Comparison of ENCODE assay signal across 11 mouse cellular contexts in genomic region chr4:125502861-125503260, GRCm38 (mm10). TPM values are rescaled to one million over a fixed set of nuclear protein-coding genes. Genes with fewer than 3 reads are reported as not detected.
DNase-seq lines count a peak whose midpoint lies in the region; ATAC-seq and TF ChIP-seq lines count a peak whose summit lies in the region.
"Had no signal": no experiment of that assay in that cellular context is flagged by ENCODE, and none has a peak within 500 bp of the region (broad histone marks: within the 10 kb centered on the region; RNA-seq: fewer than 3 reads in every experiment).

No protein-coding gene starts in this region.

- TF ChIP-seq POLR2A in cerebellum, adult 2 months (IDR thresholded peaks at IDR 0.05; ENCODE audit: borderline replicate concordance, insufficient read depth, low read length), result no peak

- DNase-seq in heart, postnatal 0 days (ENCODE audit: low spot score), result peak; percentile 14
- peak; percentile 52 for DNase-seq in lung, postnatal 10 days
- DNase-seq in lung, adult 18-20 months, result no peak
- peak; percentile 68 to 75 for DNase-seq in adrenal gland, postnatal 36 days
- peak; percentile 59 for DNase-seq in ovary, postnatal 36 days (ENCODE audit: low spot score)
- no peak for DNase-seq in cerebellum, adult 2 months
- DNase-seq in forebrain, embryonic 14.5 days (ENCODE audit: low spot score), result no peak
- DNase-seq: kidney, adult 8-10 months had no signal

- TF ChIP-seq EP300 in heart, postnatal 0 days (IDR thresholded peaks at IDR 0.05; ENCODE audit: low read depth), result no peak

- no peaks in the 10 kb centered on the region for H3K4me1 ChIP-seq in heart, postnatal 0 days (ENCODE audit: control insufficient read depth, insufficient read depth)
- no peaks in the 10 kb centered on the region for H3K4me1 ChIP-seq in heart, embryonic 11.5 days (ENCODE audit: control insufficient read depth, insufficient read depth, low read length)
- H3K4me1 ChIP-seq in cerebellum, adult 2 months (ENCODE audit: control insufficient read depth, insufficient read depth, low read length), result no peaks in the 10 kb centered on the region
- peaks cover 10% of the 10 kb centered on the region; the same call in 1 of the 2 replicates for H3K4me1 ChIP-seq in forebrain, embryonic 14.5 days (ENCODE audit: control insufficient read depth, insufficient read depth, low read length)

- H3K36me3 ChIP-seq in heart, postnatal 0 days (replicated peaks; ENCODE audit: control insufficient read depth, insufficient read depth, low read length), result no peaks in the 10 kb centered on the region
- no peaks in the 10 kb centered on the region for H3K36me3 ChIP-seq in heart, embryonic 11.5 days (ENCODE audit: control insufficient read depth, insufficient read depth, low read length)
- no peaks in the 10 kb centered on the region for H3K36me3 ChIP-seq in forebrain, embryonic 14.5 days (ENCODE audit: control insufficient read depth, insufficient read depth, low read length)

- TF ChIP-seq CTCF in heart, postnatal 0 days (IDR thresholded peaks at IDR 0.05; ENCODE audit: low read depth), result no peak
- no peak for TF ChIP-seq CTCF in cerebellum, adult 2 months (IDR thresholded peaks at IDR 0.05; ENCODE audit: borderline replicate concordance, insufficient read depth, low read depth, low read length)

- no peak for ATAC-seq in heart, postnatal 0 days (ENCODE audit: insufficient read depth, low read depth)
- no peak for ATAC-seq in heart, embryonic 11.5 days (replicated peaks; ENCODE audit: insufficient number of reproducible peaks, low FRiP score, low TSS enrichment)
- no peak for ATAC-seq in forebrain, embryonic 14.5 days
- ATAC-seq: activated CD4-positive, CD25-positive, alpha-beta regulatory T cell, adult 4 months had no signal

- 45% methylated on average over 8 of the region's 8 CpGs for WGBS in heart, postnatal 0 days
- 47% methylated on average over 8 of the region's 8 CpGs for WGBS in heart, embryonic 11.5 days (ENCODE audit: insufficient replicate concordance)
- WGBS in cerebellum, adult 2 months, result 82% methylated on average over 8 of the region's 8 CpGs
- 58% methylated on average over 8 of the region's 8 CpGs for WGBS in forebrain, embryonic 14.5 days

- H3K4me2 ChIP-seq in heart, postnatal 0 days (ENCODE audit: low read depth, low read length), result no peak overlapping the region
- no peak overlapping the region for H3K4me2 ChIP-seq in heart, embryonic 11.5 days
- H3K4me2 ChIP-seq in forebrain, embryonic 14.5 days (ENCODE audit: low read length), result no peak overlapping the region

- H3K27me3 ChIP-seq in heart, postnatal 0 days (ENCODE audit: control insufficient read depth, insufficient read depth, low read length), result peaks cover 17% of the 10 kb centered on the region
- H3K27me3 ChIP-seq in heart, embryonic 11.5 days (ENCODE audit: control insufficient read depth, insufficient read depth, low read length), result peaks cover 15% of the 10 kb centered on the region
- no peaks in the 10 kb centered on the region; the same call in 1 of the 2 replicates for H3K27me3 ChIP-seq in cerebellum, adult 2 months (ENCODE audit: control insufficient read depth, insufficient read depth, low read length)
- H3K27me3 ChIP-seq in forebrain, embryonic 14.5 days (replicated peaks; ENCODE audit: control insufficient read depth, insufficient read depth, low read length), result 0 out of 2 replicates have a peak, but pooled peaks cover 5% of the 10 kb centered on the region

- no peaks in the 10 kb centered on the region for H3K9me3 ChIP-seq in heart, postnatal 0 days (replicated peaks; ENCODE audit: control insufficient read depth, low read length)
- H3K9me3 ChIP-seq in heart, embryonic 11.5 days (replicated peaks; ENCODE audit: control insufficient read depth, low read length), result no peaks in the 10 kb centered on the region
- H3K9me3 ChIP-seq in forebrain, embryonic 14.5 days (replicated peaks; ENCODE audit: control insufficient read depth, low read length), result no peaks in the 10 kb centered on the region

- H3K27ac ChIP-seq in heart, postnatal 0 days (ENCODE audit: low read depth), result no peak overlapping the region
- no peak overlapping the region for H3K27ac ChIP-seq in heart, embryonic 11.5 days (ENCODE audit: low read depth, low read length)
- no peak overlapping the region for H3K27ac ChIP-seq in cerebellum, adult 2 months (ENCODE audit: insufficient read depth, low read length)
- no peak overlapping the region for H3K27ac ChIP-seq in forebrain, embryonic 14.5 days (ENCODE audit: low read depth, low read length)
- H3K27ac ChIP-seq: macrophage had no signal

- H3K9ac ChIP-seq in heart, postnatal 0 days (replicated peaks; ENCODE audit: low read depth, low read length), result no peak overlapping the region
- H3K9ac ChIP-seq in heart, embryonic 11.5 days (ENCODE audit: low read depth, low read length), result no peak overlapping the region
- no peak overlapping the region for H3K9ac ChIP-seq in forebrain, embryonic 14.5 days (ENCODE audit: low read length)

- no peak overlapping the region for H3K4me3 ChIP-seq in heart, postnatal 0 days (ENCODE audit: low read depth, low read length)
- H3K4me3 ChIP-seq in heart, embryonic 11.5 days (ENCODE audit: low read depth, low read length), result no peak overlapping the region
- H3K4me3 ChIP-seq in cerebellum, adult 2 months (replicated peaks; ENCODE audit: insufficient read depth, low read depth, low read length), result no peak overlapping the region
- no peak overlapping the region for H3K4me3 ChIP-seq in forebrain, embryonic 14.5 days (ENCODE audit: low read depth, low read length)

RNA-seq across cellular contexts. Expression of gene Grik3, which starts 12.4 kb away (rescaled TPM):
- total RNA-seq in heart, postnatal 0 days (2014; rRNA removed; ENCODE audit: low replicate concordance), result 0.11 and 0.46 TPM in 2 replicates
- 0.05 and 0.07 TPM in 2 replicates for polyA plus RNA-seq in heart, postnatal 0 days (2015; fragmentation: Nextera tagmentation; extraction: Ambion mirVana)
- polyA plus RNA-seq in heart, embryonic 11.5 days (2014; fragmentation: Nextera tagmentation; extraction: Ambion mirVana), result 0.16 and 0.18 TPM in 2 replicates
- total RNA-seq in adrenal gland, postnatal 36 days (2021), result under 1 TPM; 0.30 to 0.33 TPM
- 18.2 and 20.5 TPM in 2 replicates for polyA plus RNA-seq in cerebellum, adult 2 months (2012; rRNA removed)
- 4.3 and 5.7 TPM in 2 replicates for polyA plus RNA-seq in forebrain, embryonic 14.5 days (2014; fragmentation: Nextera tagmentation; extraction: Ambion mirVana)
- polyA plus RNA-seq: activated CD4-positive, CD25-positive, alpha-beta regulatory T cell, adult 4 months; macrophage had no signal

Comparison
In these comparisons a context has a peak if more than half of its experiments do, and no peak if none do; other contexts are left out.
1. DNase-seq: peak in heart, postnatal 0 days (single experiment), lung, postnatal 10 days (single experiment), adrenal gland, postnatal 36 days (2 of 2) and ovary, postnatal 36 days (single experiment); none in lung, adult 18-20 months (0 of 2), cerebellum, adult 2 months (0 of 2) and forebrain, embryonic 14.5 days (single experiment).